ENCODE assay signal across 9 mouse cellular contexts in genomic region chr10:116948414-116948813, GRCm38 (mm10). TPM values are rescaled to one million over a fixed set of nuclear protein-coding genes. Genes with fewer than 3 reads are reported as not detected.
DNase-seq lines count a peak whose midpoint lies in the region; ATAC-seq and TF ChIP-seq lines count a peak whose summit lies in the region.
"Had no signal": no experiment of that assay in that cellular context is flagged by ENCODE, and none has a peak within 500 bp of the region (broad histone marks: within the 10 kb centered on the region; RNA-seq: fewer than 3 reads in every experiment).

No protein-coding gene starts in this region.

- no peak overlapping the region for H3K9ac ChIP-seq in lung, embryonic 14.5 days
- H3K9ac ChIP-seq in hindbrain, embryonic 15.5 days, result no peak overlapping the region
- H3K9ac ChIP-seq in limb, embryonic 13.5 days, result no peak overlapping the region
- no peak overlapping the region for H3K9ac ChIP-seq in neural tube, embryonic 14.5 days (replicated peaks; ENCODE audit: low read depth, low read length)

- H3K9me3 ChIP-seq in lung, embryonic 14.5 days (ENCODE audit: low read depth, low read length), result peaks cover 3% of the 10 kb centered on the region; the same call in 1 of the 2 replicates
- H3K9me3 ChIP-seq in hindbrain, embryonic 15.5 days, result no peaks in the 10 kb centered on the region
- H3K9me3 ChIP-seq in limb, embryonic 13.5 days, result no peaks in the 10 kb centered on the region
- H3K9me3 ChIP-seq in neural tube, embryonic 14.5 days (ENCODE audit: control insufficient read depth, low read length), result no peaks in the 10 kb centered on the region

- no peaks in the 10 kb centered on the region for H3K27me3 ChIP-seq in lung, embryonic 14.5 days (ENCODE audit: insufficient read depth, low read length)
- H3K27me3 ChIP-seq in hindbrain, embryonic 15.5 days, result no peaks in the 10 kb centered on the region
- H3K27me3 ChIP-seq in limb, embryonic 13.5 days, result no peaks in the 10 kb centered on the region
- no peaks in the 10 kb centered on the region for H3K27me3 ChIP-seq in neural tube, embryonic 14.5 days (ENCODE audit: control insufficient read depth, insufficient read depth, low read length)

- H3K4me1 ChIP-seq in lung, embryonic 14.5 days (ENCODE audit: insufficient read depth), result no peaks in the 10 kb centered on the region
- H3K4me1 ChIP-seq in hindbrain, embryonic 15.5 days (replicated peaks), result peaks cover 22% of the 10 kb centered on the region
- H3K4me1 ChIP-seq in limb, embryonic 13.5 days, result peaks cover 47% of the 10 kb centered on the region
- peaks cover 7% of the 10 kb centered on the region; the same call in 1 of the 2 replicates for H3K4me1 ChIP-seq in neural tube, embryonic 14.5 days (ENCODE audit: control insufficient read depth, insufficient read depth, low read length)

- H3K4me3 ChIP-seq in lung, embryonic 14.5 days (ENCODE audit: low read depth, low read length), result peak overlapping the region; percentile 82; the same call in 1 of the 2 replicates
- H3K4me3 ChIP-seq in hindbrain, embryonic 15.5 days, result peak overlapping the region; percentile 90
- H3K4me3 ChIP-seq in limb, embryonic 13.5 days, result peak overlapping the region; percentile 78
- peak overlapping the region; percentile 79 for H3K4me3 ChIP-seq in neural tube, embryonic 14.5 days (ENCODE audit: low read depth, low read length)

- no peaks in the 10 kb centered on the region for H3K36me3 ChIP-seq in lung, embryonic 14.5 days (ENCODE audit: insufficient read depth)
- no peaks in the 10 kb centered on the region for H3K36me3 ChIP-seq in hindbrain, embryonic 15.5 days
- 0 out of 2 replicates have a peak, but pooled peaks cover 3% of the 10 kb centered on the region for H3K36me3 ChIP-seq in limb, embryonic 13.5 days
- H3K36me3 ChIP-seq in neural tube, embryonic 14.5 days (ENCODE audit: control insufficient read depth, insufficient read depth, low read length), result no peaks in the 10 kb centered on the region

- ATAC-seq in lung, embryonic 14.5 days (ENCODE audit: insufficient read depth), result no peak
- ATAC-seq in hindbrain, embryonic 15.5 days (ENCODE audit: low FRiP score, low read depth), result no peak
- ATAC-seq in limb, embryonic 13.5 days (ENCODE audit: low FRiP score, low read depth), result no peak
- ATAC-seq in neural tube, embryonic 14.5 days (ENCODE audit: low read depth), result no peak
- ATAC-seq in megakaryocyte-erythroid progenitor cell, adult 5-6 weeks (replicated peaks; ENCODE audit: low FRiP score, low TSS enrichment, poor library complexity, severe bottlenecking), result no peak

- 64% methylated on average over 9 of the region's 9 CpGs for WGBS in lung, embryonic 14.5 days
- whole genome bisulfite sequencing in hindbrain, embryonic 15.5 days, result 70% methylated on average over 9 of the region's 9 CpGs
- 78% methylated on average over 9 of the region's 9 CpGs for WGBS in limb, embryonic 13.5 days
- 83% methylated on average over 9 of the region's 9 CpGs for WGBS in neural tube, embryonic 14.5 days

- H3K27ac ChIP-seq in lung, embryonic 14.5 days (ENCODE audit: low read depth), result no peak overlapping the region
- no peak overlapping the region for H3K27ac ChIP-seq in hindbrain, embryonic 15.5 days (replicated peaks)
- H3K27ac ChIP-seq in limb, embryonic 13.5 days, result no peak overlapping the region
- no peak overlapping the region for H3K27ac ChIP-seq in neural tube, embryonic 14.5 days (ENCODE audit: low read depth, low read length)

- no peak for TF ChIP-seq CTCF in lung, embryonic 14.5 days (IDR thresholded peaks at IDR 0.05; ENCODE audit: low read depth)

- peak overlapping the region; percentile 86 for H3K4me2 ChIP-seq in lung, embryonic 14.5 days
- peak overlapping the region; percentile 64 for H3K4me2 ChIP-seq in hindbrain, embryonic 15.5 days
- H3K4me2 ChIP-seq in limb, embryonic 13.5 days (replicated peaks), result peak overlapping the region; percentile 69
- H3K4me2 ChIP-seq in neural tube, embryonic 14.5 days (ENCODE audit: low read depth, low read length), result peak overlapping the region; percentile 56

- no peak for DNase-seq in lung, embryonic 14.5 days
- no peak for DNase-seq in lung, postnatal 25 days (ENCODE audit: low spot score)
- DNase-seq in frontal cortex, postnatal 25 days (ENCODE audit: low spot score in 2 of 2), result no peak
- DNase-seq in right cerebral cortex, postnatal 10 days (ENCODE audit: low spot score in 2 of 2), result no peak

RNA-seq across cellular contexts. Expression of gene Rab3ip, which starts 2.2 kb away (rescaled TPM):
- polyA plus RNA-seq in lung, embryonic 14.5 days (2014; fragmentation: Nextera tagmentation; extraction: Ambion mirVana), result 30.1 TPM in 2 replicates
- 44.3 and 45.1 TPM in 2 replicates for polyA plus RNA-seq in hindbrain, embryonic 15.5 days (2015; fragmentation: Nextera tagmentation; extraction: Ambion mirVana)
- polyA plus RNA-seq in limb, embryonic 13.5 days (2015; fragmentation: Nextera tagmentation; extraction: Ambion mirVana), result 38.6 and 40.4 TPM in 2 replicates
- 59.6 and 60.7 TPM in 2 replicates for polyA plus RNA-seq in neural tube, embryonic 14.5 days (2014; fragmentation: Nextera tagmentation; extraction: Ambion mirVana)
- total RNA-seq in megakaryocyte-erythroid progenitor cell, adult 5-6 weeks (2014; fragmentation: Nextera tagmentation), result 7.4 and 13.5 TPM in 2 replicates
- 3.6 and 8.0 TPM in 2 replicates for total RNA-seq in megakaryocyte-erythroid progenitor cell, adult 5-6 weeks (2017)

RNA-seq across cellular contexts. Expression of gene Gm10271, which starts 24.0 kb away (rescaled TPM):
- polyA plus RNA-seq in lung, embryonic 14.5 days (2014; fragmentation: Nextera tagmentation; extraction: Ambion mirVana), result not detected in 2 replicates
- polyA plus RNA-seq in hindbrain, embryonic 15.5 days (2015; fragmentation: Nextera tagmentation; extraction: Ambion mirVana), result not detected in 2 replicates
- polyA plus RNA-seq in limb, embryonic 13.5 days (2015; fragmentation: Nextera tagmentation; extraction: Ambion mirVana), result not detected in 2 replicates
- not detected in 2 replicates for polyA plus RNA-seq in neural tube, embryonic 14.5 days (2014; fragmentation: Nextera tagmentation; extraction: Ambion mirVana)
- total RNA-seq in megakaryocyte-erythroid progenitor cell, adult 5-6 weeks (2014; fragmentation: Nextera tagmentation), result not detected in 2 replicates
- not detected in 2 replicates for total RNA-seq in megakaryocyte-erythroid progenitor cell, adult 5-6 weeks (2017)
- polyA plus RNA-seq: brain, embryonic 14.5 days had no signal

RNA-seq across cellular contexts. Expression of gene Best3, which starts 37.7 kb away (rescaled TPM):
- 0.11 and 0.39 TPM in 2 replicates for polyA plus RNA-seq in lung, embryonic 14.5 days (2014; fragmentation: Nextera tagmentation; extraction: Ambion mirVana)
- polyA plus RNA-seq in hindbrain, embryonic 15.5 days (2015; fragmentation: Nextera tagmentation; extraction: Ambion mirVana), result 0.08 and 0.17 TPM in 2 replicates
- 0.82 and 1.0 TPM in 2 replicates for polyA plus RNA-seq in limb, embryonic 13.5 days (2015; fragmentation: Nextera tagmentation; extraction: Ambion mirVana)
- 0.13 and 0.19 TPM in 2 replicates for polyA plus RNA-seq in neural tube, embryonic 14.5 days (2014; fragmentation: Nextera tagmentation; extraction: Ambion mirVana)
- not detected in 2 replicates for total RNA-seq in megakaryocyte-erythroid progenitor cell, adult 5-6 weeks (2014; fragmentation: Nextera tagmentation)
- not detected in 2 replicates for total RNA-seq in megakaryocyte-erythroid progenitor cell, adult 5-6 weeks (2017)

RNA-seq across cellular contexts. Expression of gene Myrfl, which starts 51.7 kb away (rescaled TPM):
- polyA plus RNA-seq in lung, embryonic 14.5 days (2014; fragmentation: Nextera tagmentation; extraction: Ambion mirVana), result 0.09 TPM in 1 of 2 replicates, not detected in the other
- 0.10 and 0.13 TPM in 2 replicates for polyA plus RNA-seq in hindbrain, embryonic 15.5 days (2015; fragmentation: Nextera tagmentation; extraction: Ambion mirVana)
- polyA plus RNA-seq in limb, embryonic 13.5 days (2015; fragmentation: Nextera tagmentation; extraction: Ambion mirVana), result 0.09 and 0.20 TPM in 2 replicates
- polyA plus RNA-seq in neural tube, embryonic 14.5 days (2014; fragmentation: Nextera tagmentation; extraction: Ambion mirVana), result 0.15 and 0.20 TPM in 2 replicates
- not detected in 2 replicates for total RNA-seq in megakaryocyte-erythroid progenitor cell, adult 5-6 weeks (2014; fragmentation: Nextera tagmentation)
- total RNA-seq in megakaryocyte-erythroid progenitor cell, adult 5-6 weeks (2017), result not detected in 2 replicates
